Mouse (Mus musculus): ENCODE data around the gene Dapk1.

- TF ChIP-seq CTCF (IDR thresholded peaks at IDR 0.05; ENCODE audit: low read depth) (no peak), EP300 (IDR thresholded peaks at IDR 0.05; ENCODE audit: low read depth) (no peak)
Measured at GRCm38 (mm10) chr13:60812768-60813167, 211.0 kb downstream of the Dapk1 start.
